Mouse (Mus musculus) megakaryocyte, embryonic 14.5 days (primary cell): ENCODE data around the gene Hoxb5. TPM values are rescaled to one million over a fixed set of nuclear protein-coding genes. Genes with fewer than 3 reads are reported as not detected.

Experiments
- H3K27me3 ChIP-seq: replicated peaks from 2 replicates; pipeline ENCODE3; 2012; ENCODE audit warnings: inconsistent platforms
- H3K36me3 ChIP-seq: replicated peaks from 2 replicates; pipeline ENCODE3; 2012; ENCODE audit warnings: low read length, inconsistent platforms, mixed read lengths
- H3K4me1 ChIP-seq: 2 replicates; pipeline ENCODE4 v1.6.1; 2012; ENCODE audit warnings: inconsistent platforms
- H3K4me3 ChIP-seq: replicated peaks from 2 replicates; pipeline ENCODE3; 2012; ENCODE audit warnings: moderate library complexity, mild to moderate bottlenecking, inconsistent platforms
- H3K9me3 ChIP-seq: 2 replicates; pipeline ENCODE4 v1.6.1; 2012; ENCODE audit warnings: inconsistent platforms
- FLI1 ChIP-seq: IDR thresholded peaks from 2 replicates; pipeline ENCODE4 v1.6.1; 2012; ENCODE audit warnings: low read length, inconsistent platforms, mixed read lengths
- GATA1 ChIP-seq: IDR thresholded peaks from 3 replicates; pipeline ENCODE4 v1.6.1; 2012; ENCODE audit warnings: mixed read lengths, low read length, inconsistent platforms, borderline replicate concordance
- polyA plus RNA-seq: library from polyadenylated mRNA; stranded (reverse); fragments of >175 nt; gene quantifications from 2 replicates; pipeline ENCODE4 v1.2.3, GENCODE M21; 2012; ENCODE audit warnings: low replicate concordance; ENCODE audit not compliant: insufficient read depth

The Hoxb5 gene
- polyA plus RNA-seq, 1 experiment: not detected

GRCm38 (mm10) chr11:96286739-96287385, 16.3 kb upstream of the Hoxb5 start:
- Histone ChIP-seq H3K36me3 (no peaks in the 10 kb centered on the region), H3K4me1 (peaks cover 34% of the 10 kb centered on the region), H3K9me3 (no peaks in the 10 kb centered on the region), H3K4me3 (peak overlapping the region; percentile 53), H3K27me3 (peaks cover 100% of the 10 kb centered on the region)
- TF ChIP-seq FLI1 (no peak), GATA1 (no peak)

DNA sequence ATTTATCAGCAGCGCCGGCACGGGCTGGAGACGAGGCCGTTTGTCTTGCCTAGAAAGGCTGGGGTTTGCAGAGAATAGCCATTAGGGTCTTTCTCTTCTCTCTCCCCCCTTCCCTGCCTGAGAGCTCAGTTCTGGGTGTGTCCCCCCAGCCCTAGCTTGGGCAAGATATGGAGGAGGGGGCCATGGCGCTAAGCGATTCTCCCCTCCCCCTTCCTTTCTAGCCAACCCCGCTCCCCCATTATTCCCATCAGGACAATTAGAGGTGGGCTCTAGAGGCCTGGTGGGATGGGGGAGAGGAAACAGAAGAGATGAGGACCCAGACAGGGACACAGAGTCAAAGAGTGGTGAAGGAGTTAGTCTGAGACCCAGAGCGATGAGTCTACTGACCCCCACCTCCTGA, 15.7 kb upstream of the Hoxb5 start:
- Histone ChIP-seq H3K9me3 (no peaks in the 10 kb centered on the region), H3K36me3 (no peaks in the 10 kb centered on the region), H3K4me3 (no peak overlapping the region), H3K27me3 (peaks cover 100% of the 10 kb centered on the region), H3K4me1 (peaks cover 34% of the 10 kb centered on the region)
- TF ChIP-seq GATA1: no peak
- TF ChIP-seq FLI1: no peak

- Histone ChIP-seq H3K36me3 (no peaks in the 10 kb centered on the region), H3K27me3 (peaks cover 100% of the 10 kb centered on the region), H3K4me1 (peaks cover 38% of the 10 kb centered on the region), H3K9me3 (no peaks in the 10 kb centered on the region), H3K4me3 (no peak overlapping the region)
- TF ChIP-seq GATA1 (no peak), FLI1 (no peak)
These were observed 14.5 kb upstream of the Hoxb5 start for GRCm38 (mm10) chr11:96288455-96289221.

DNA sequence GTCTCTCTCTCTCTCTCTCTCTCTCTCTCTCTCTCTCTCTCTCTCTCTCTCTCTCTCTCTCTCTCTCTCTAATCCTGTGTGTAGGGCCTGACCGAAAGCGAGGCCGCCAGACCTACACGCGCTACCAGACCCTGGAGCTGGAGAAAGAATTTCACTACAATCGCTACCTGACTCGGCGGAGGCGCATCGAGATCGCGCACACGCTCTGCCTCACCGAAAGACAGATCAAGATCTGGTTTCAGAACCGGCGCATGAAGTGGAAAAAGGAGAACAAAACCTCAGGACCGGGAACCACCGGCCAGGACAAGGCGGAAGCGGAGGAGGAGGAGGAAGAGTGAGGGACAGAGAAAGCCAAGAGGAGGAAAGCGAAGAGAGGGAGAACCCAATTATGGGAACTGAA, 13.8 kb upstream of the Hoxb5 start:
- H3K36me3 ChIP-seq: no peaks in the 10 kb centered on the region
- no peak overlapping the region for H3K4me3 ChIP-seq
- peaks cover 100% of the 10 kb centered on the region for H3K27me3 ChIP-seq
- H3K4me1 ChIP-seq: peaks cover 38% of the 10 kb centered on the region
- TF ChIP-seq GATA1 (no peak), FLI1 (no peak)
- no peaks in the 10 kb centered on the region for H3K9me3 ChIP-seq

DNA sequence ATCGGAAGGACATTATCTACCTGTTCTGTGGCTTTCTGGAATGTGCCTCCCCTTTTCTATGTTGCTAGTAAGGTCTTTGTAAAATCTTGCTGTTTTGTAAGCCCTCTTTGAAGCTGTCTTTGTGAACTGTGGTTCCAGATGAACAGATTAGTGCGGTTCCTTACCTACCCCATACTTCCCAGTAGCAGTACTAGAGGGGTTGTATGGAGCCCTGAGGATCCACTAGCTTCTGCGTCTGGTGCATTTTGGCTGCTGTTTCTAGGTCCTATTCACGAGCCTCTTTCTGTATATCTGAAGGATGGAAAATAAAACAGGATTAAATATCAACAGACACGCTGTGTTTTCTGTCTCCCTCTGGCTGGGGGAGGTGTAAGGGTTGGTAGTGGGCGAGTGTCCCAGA, 13.3 kb upstream of the Hoxb5 start:
- Histone ChIP-seq H3K4me3 (no peak overlapping the region), H3K9me3 (no peaks in the 10 kb centered on the region), H3K4me1 (peaks cover 38% of the 10 kb centered on the region), H3K36me3 (no peaks in the 10 kb centered on the region), H3K27me3 (peaks cover 100% of the 10 kb centered on the region)
- TF ChIP-seq GATA1: no peak
- no peak for TF ChIP-seq FLI1

DNA sequence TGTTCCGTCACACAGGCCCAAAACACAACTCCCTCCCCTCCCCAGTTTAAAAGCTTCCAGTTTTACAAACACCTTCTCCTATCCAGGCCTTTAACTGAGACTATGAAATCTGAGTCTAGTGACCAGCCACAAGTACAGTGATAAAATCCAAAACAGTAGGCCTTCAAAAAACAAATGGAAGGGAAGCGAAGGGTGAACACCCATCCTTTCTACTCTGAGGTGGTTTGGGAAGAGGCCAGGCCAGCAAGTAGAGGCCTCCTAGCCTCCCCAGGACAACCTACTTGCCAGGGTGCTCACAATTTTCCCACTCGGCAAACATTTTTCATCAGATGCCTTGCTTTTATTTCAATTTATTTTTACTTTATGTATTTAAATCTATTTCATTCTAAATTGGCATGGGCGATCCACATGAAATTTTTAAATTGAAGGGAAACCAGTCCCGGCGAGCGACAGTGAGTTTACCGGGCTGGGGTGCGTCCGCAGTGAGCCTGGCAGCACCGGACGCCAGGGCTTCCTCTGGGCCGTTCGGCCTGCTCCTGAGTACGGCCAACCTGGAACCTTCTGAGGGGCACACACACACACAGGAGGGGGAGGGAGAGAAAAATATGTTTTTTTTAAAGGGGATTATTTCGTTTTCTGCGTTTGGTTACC, 12.3 kb upstream of the Hoxb5 start:
- Histone ChIP-seq H3K9me3 (no peaks in the 10 kb centered on the region), H3K4me1 (peaks cover 34% of the 10 kb centered on the region), H3K36me3 (no peaks in the 10 kb centered on the region), H3K27me3 (peaks cover 99% of the 10 kb centered on the region), H3K4me3 (no peak overlapping the region)
- no peak for TF ChIP-seq FLI1
- no peak for TF ChIP-seq GATA1

DNA sequence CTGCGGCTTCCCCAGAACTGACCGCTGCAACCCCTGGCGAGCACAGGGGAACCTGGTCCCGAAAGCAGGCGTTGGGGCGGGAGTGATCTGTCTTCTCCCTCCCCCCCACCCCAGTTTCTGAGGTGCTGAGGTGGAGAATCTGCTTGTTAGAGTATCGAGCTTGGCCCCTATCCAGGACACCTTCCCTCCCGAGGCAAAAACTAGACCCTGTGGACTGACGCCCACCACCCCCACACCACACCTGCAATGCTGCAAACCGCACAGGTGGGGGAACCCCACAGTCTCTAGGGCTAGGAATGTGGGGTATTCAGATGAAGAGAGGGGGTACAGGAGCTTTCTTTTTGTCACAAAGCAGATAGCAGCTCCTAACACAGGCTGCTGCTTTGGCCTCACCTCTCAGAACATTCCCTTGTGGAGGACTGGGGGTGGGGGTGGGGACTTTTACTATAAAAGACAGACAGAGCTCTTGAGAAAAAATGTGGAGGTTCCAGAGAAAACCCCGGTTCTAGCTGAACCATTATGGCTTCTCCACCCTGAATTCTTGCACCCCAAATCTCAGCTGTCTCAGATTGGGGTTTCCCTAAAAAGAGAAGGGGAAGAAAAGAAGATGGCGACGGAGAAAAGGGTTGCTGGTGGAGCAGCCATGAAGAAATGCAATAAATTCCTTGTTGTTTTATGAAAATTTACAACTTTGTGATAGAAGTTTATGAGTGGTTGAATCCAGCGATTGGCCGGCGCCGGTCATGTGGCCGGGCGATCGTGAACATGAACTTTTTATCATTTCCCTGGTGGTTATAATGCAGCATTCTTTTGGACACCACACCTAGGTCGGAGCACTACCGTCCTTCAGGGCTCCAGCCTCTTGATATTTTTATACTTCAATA, 11.2 kb upstream of the Hoxb5 start, which contains the start of gene Hoxb6:
TSS of gene Hoxb6 (plus strand) at position 796 of the 884 bp plus-strand sequence.
- Histone ChIP-seq H3K27me3 (peaks cover 99% of the 10 kb centered on the region), H3K4me1 (peaks cover 23% of the 10 kb centered on the region), H3K4me3 (no peak within 1 kb of the TSS), H3K36me3 (no peaks in the 10 kb centered on the region), H3K9me3 (no peaks in the 10 kb centered on the region)
- TF ChIP-seq GATA1 (no peak), FLI1 (no peak)

GRCm38 (mm10) chr11:96292565-96293301, 10.4 kb upstream of the Hoxb5 start:
- TF ChIP-seq GATA1: no peak
- TF ChIP-seq FLI1: no peak
- Histone ChIP-seq H3K36me3 (no peaks in the 10 kb centered on the region), H3K9me3 (no peaks in the 10 kb centered on the region), H3K4me1 (peaks cover 21% of the 10 kb centered on the region), H3K4me3 (no peak overlapping the region), H3K27me3 (peaks cover 99% of the 10 kb centered on the region)

DNA sequence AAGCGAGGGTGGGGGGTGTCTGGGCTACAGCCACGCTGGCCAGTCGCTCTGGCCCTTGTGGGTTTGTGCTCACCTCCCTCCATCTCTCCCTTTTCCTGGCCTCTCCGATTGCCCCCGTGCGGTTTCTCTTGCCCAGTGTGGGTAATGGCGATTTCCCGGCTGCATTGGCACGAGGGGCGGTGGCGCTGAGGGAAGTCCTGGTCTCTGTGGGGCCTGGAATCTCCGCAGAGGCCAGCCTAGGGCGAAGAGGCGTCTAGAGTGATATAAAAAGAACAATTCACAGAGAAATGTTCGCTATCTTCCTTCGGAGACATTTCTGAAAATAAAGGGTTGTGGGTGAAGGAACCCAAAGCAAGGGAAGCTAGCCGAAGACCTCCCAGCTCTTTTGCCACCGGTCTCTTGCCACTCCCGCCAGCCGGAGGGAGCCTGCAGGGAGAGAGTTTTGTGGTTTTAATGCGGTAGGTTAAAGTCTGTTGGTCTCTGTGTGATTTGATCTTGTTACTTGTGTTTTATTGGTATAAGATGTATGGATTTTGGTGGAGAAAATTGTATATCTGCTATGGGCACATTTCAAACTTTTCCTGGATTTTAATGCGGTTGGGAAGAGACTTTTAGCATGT, 9.7 kb upstream of the Hoxb5 start:
- H3K27me3 ChIP-seq: peaks cover 99% of the 10 kb centered on the region

More for the DNA sequence above, 9.7 kb upstream of the Hoxb5 start:
- no peaks in the 10 kb centered on the region for H3K36me3 ChIP-seq
- peaks cover 21% of the 10 kb centered on the region for H3K4me1 ChIP-seq
- TF ChIP-seq GATA1: no peak
- TF ChIP-seq FLI1: no peak
- H3K4me3 ChIP-seq: no peak overlapping the region
- no peaks in the 10 kb centered on the region for H3K9me3 ChIP-seq
